Mouse (Mus musculus): ENCODE data around the gene 4930558K02Rik.

The 4930558K02Rik gene

GRCm38 (mm10) chr1:161951009-161951779 is 28.2 kb downstream of the 4930558K02Rik start:
- no peak for DNase-seq (ENCODE audit: low spot score)

GRCm38 (mm10) chr1:161942082-161942481 is 37.4 kb downstream of the 4930558K02Rik start:
- DNase-seq (ENCODE audit: low spot score), result no peak

GRCm38 (mm10) chr1:161932286-161932685 is 47.1 kb downstream of the 4930558K02Rik start:
- DNase-seq (ENCODE audit: low spot score), result no peak

GRCm38 (mm10) chr1:161931817-161932216 is 47.6 kb downstream of the 4930558K02Rik start:
- no peak for DNase-seq (ENCODE audit: low spot score)

- DNase-seq (ENCODE audit: low spot score), result no peak
Measured at GRCm38 (mm10) chr1:161931313-161931712, 48.1 kb downstream of the 4930558K02Rik start.

- no peak for DNase-seq (ENCODE audit: low spot score)
Measured at GRCm38 (mm10) chr1:161927976-161928375, 51.5 kb downstream of the 4930558K02Rik start.

GRCm38 (mm10) chr1:161925281-161925805 is 54.1 kb downstream of the 4930558K02Rik start:
- no peak for DNase-seq (ENCODE audit: low spot score)

- DNase-seq (ENCODE audit: low spot score), result no peak
Measured at GRCm38 (mm10) chr1:161924321-161924720, 55.1 kb downstream of the 4930558K02Rik start.

- no peak for DNase-seq (ENCODE audit: low spot score)
Measured at GRCm38 (mm10) chr1:161921928-161922327, 57.5 kb downstream of the 4930558K02Rik start.

- DNase-seq (ENCODE audit: low spot score), result no peak
Measured at GRCm38 (mm10) chr1:161920475-161921454, 58.7 kb downstream of the 4930558K02Rik start.

- DNase-seq (ENCODE audit: low spot score), result no peak
Measured at GRCm38 (mm10) chr1:161919594-161919993, 59.8 kb downstream of the 4930558K02Rik start.

GRCm38 (mm10) chr1:161918682-161919372 is 60.6 kb downstream of the 4930558K02Rik start:
- no peak for DNase-seq (ENCODE audit: low spot score)

GRCm38 (mm10) chr1:161917940-161918484 is 61.4 kb downstream of the 4930558K02Rik start:
- no peak for DNase-seq (ENCODE audit: low spot score)

- DNase-seq (ENCODE audit: low spot score), result no peak
Measured at GRCm38 (mm10) chr1:161916036-161916435, 63.4 kb downstream of the 4930558K02Rik start.

GRCm38 (mm10) chr1:161913648-161913984 is 65.8 kb downstream of the 4930558K02Rik start:
- DNase-seq (ENCODE audit: low spot score), result no peak

GRCm38 (mm10) chr1:161912940-161913647 is 66.3 kb downstream of the 4930558K02Rik start:
- DNase-seq (ENCODE audit: low spot score), result no peak

GRCm38 (mm10) chr1:161909074-161909473 is 70.4 kb downstream of the 4930558K02Rik start:
- no peak for DNase-seq (ENCODE audit: low spot score)

- DNase-seq (ENCODE audit: low spot score), result no peak
Measured at GRCm38 (mm10) chr1:161907795-161908457, 71.5 kb downstream of the 4930558K02Rik start.

GRCm38 (mm10) chr1:161907111-161907510 is 72.3 kb downstream of the 4930558K02Rik start:
- no peak for DNase-seq (ENCODE audit: low spot score)

- no peak for DNase-seq (ENCODE audit: low spot score)
Measured at GRCm38 (mm10) chr1:161902692-161903452, 76.6 kb downstream of the 4930558K02Rik start.
